Mouse (Mus musculus) urinary bladder, postnatal 4 days (tissue): ENCODE measurements around the gene Cnot2.

Experiments
- DNase-seq, 2 experiments: peaks; one replicate each; pipeline ENCODE4 v3.0.0; 2021 to 2022; ENCODE audit warnings: low spot score in 2 of 2

Gene Cnot2

DNA sequence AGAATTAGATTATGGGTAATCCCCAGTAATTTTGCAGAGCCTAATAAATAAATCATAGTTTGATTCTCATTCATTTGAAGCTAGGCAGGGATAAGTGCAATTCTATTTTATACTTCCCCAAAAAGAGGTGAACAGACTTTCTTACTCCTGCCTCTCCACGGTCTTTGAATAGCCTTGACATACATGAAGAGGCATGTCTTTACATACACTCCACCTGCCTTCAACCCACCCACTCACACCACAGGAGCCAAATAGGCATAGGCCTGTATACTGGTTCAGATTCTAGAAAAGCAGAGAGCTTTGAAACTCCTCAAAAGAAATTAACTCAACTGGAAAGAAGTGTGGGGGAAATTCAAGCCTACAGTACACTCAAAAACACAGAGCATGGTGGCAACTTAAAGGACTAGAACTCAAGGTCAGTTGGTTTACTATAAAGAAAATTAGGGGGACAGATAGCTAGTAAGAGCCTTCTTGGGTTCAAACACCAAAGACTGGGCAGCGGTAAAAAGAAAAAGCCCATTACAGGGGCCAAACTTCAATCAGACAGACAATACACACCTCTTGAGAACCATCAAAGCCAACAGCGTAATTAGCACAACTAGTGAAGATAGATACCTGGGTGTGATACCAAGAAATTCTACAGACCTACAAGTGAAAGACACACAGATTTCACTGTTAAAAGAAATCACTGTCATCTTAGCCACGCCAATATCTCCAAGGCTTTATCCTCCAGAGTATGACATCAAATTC lies 18.4 kb downstream of the Cnot2 start:
- no peak for DNase-seq

GRCm38 (mm10) chr10:116562210-116562609 lies 19.1 kb downstream of the Cnot2 start:
- no peak for DNase-seq

GRCm38 (mm10) chr10:116559171-116559570 lies 22.1 kb downstream of the Cnot2 start:
- no peak for DNase-seq

DNA sequence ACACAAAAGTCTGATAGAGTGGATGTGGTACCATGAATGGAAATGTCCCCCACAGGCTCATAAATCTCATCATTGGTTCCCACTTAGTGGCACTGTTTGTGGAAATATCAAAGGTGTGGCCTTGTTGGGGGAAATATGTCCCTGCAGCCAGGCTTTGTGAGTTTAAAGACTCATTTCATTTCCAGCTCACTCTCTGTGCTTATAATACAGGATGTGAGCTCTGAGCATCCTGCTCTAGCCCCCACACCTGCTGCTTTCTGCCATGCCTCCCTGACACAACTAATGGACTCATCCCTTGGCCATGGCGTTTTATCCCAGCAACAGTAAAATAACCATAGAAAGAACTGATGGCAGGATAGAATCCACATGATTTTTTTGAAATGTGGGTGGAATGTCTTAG lies 24.1 kb downstream of the Cnot2 start:
- no peak for DNase-seq

GRCm38 (mm10) chr10:116554434-116554833 lies 26.9 kb downstream of the Cnot2 start:
- DNase-seq = no peak

- DNase-seq = no peak
Observed at GRCm38 (mm10) chr10:116547958-116548357, 33.4 kb downstream of the Cnot2 start.

- no peak for DNase-seq
Observed at GRCm38 (mm10) chr10:116546177-116546576, 35.1 kb downstream of the Cnot2 start.

GRCm38 (mm10) chr10:116543061-116543460 lies 38.2 kb downstream of the Cnot2 start:
- DNase-seq = no peak

GRCm38 (mm10) chr10:116540750-116541149 lies 40.6 kb downstream of the Cnot2 start:
- DNase-seq = no peak

GRCm38 (mm10) chr10:116537495-116537894 lies 43.8 kb downstream of the Cnot2 start:
- DNase-seq = no peak

DNA sequence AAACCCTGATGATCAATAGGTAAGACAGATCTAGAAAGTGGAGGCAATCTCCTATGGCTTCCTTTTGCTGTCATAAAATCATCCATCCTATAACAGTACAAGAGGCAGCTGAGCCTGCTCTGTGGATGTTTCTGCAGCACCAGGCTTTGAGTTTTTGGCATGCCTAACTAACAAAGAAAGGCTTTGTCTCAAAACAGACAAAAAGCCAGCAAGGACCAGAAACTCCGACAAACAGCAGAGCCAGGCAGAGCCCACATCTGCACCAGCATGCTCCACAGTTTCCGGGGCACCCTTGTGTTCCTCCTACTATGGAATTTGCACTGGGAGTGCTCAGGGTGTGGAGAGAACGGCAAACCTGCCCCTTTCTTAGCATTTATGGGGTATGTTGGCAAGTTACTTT lies 47.0 kb downstream of the Cnot2 start:
- no peak for DNase-seq

DNA sequence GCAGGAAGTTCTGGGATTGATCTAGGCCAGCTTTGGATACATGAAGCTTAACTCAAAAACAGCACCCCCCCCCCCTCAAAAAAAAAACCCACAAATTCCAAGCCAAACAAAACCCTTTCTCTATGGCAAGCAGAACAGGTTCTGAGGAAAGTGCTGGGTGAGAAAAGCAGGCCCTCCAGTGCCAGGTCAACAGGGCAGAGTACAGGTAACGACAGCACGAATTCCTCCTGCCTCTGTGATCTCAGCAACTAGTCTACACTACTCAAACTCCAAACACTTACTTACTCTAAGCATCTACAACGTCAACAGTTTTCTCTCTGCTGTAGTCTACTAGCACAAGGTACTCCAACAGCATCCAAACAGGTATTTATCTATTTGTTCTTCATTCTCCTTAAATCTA lies 48.8 kb downstream of the Cnot2 start:
- no peak for DNase-seq

- DNase-seq = no peak
Observed at GRCm38 (mm10) chr10:116531063-116531462, 50.2 kb downstream of the Cnot2 start.

DNA sequence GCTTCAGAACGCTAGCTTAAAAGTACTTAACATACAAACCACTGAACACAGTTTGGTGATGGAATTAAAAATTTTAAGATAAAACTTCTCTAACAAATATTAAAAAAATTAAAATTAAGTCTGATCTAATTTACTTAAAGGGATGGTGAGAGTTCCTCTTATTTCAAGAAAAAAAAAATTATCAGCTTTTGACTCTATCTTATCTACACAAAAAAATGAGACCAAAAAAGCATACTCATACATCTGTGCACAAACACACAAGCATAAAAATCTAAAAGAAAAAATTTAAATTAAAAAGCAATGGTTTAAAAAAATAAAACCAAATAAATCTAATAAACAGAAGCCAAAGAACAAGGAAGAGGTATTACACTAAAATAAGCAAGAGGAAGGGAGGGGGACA lies 61.7 kb downstream of the Cnot2 start:
- DNase-seq = no peak

- DNase-seq = no peak
Observed at GRCm38 (mm10) chr10:116515590-116515989, 65.7 kb downstream of the Cnot2 start.

DNA sequence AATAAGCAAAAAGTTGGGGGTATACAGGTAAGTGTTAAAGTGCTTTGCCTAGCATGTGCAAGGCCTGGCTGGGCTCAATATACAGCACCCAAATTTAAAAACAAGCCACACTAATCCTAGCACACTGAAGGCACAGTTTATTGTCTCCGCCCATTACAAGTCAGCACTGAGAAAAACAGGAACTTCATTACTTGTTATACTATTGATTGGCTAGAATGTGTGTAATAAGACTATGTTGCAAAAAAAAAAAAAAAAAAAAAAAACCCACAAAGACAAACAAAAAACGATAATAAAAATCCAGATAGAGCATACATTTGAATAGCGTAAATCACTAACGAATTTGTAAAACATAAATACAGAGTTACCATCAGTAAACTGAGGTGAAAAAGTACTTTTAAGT lies 66.2 kb downstream of the Cnot2 start:
- no peak for DNase-seq

GRCm38 (mm10) chr10:116513254-116513635 lies 68.1 kb downstream of the Cnot2 start:
- no peak for DNase-seq

GRCm38 (mm10) chr10:116512521-116513253 lies 68.6 kb downstream of the Cnot2 start:
- DNase-seq = no peak

DNA sequence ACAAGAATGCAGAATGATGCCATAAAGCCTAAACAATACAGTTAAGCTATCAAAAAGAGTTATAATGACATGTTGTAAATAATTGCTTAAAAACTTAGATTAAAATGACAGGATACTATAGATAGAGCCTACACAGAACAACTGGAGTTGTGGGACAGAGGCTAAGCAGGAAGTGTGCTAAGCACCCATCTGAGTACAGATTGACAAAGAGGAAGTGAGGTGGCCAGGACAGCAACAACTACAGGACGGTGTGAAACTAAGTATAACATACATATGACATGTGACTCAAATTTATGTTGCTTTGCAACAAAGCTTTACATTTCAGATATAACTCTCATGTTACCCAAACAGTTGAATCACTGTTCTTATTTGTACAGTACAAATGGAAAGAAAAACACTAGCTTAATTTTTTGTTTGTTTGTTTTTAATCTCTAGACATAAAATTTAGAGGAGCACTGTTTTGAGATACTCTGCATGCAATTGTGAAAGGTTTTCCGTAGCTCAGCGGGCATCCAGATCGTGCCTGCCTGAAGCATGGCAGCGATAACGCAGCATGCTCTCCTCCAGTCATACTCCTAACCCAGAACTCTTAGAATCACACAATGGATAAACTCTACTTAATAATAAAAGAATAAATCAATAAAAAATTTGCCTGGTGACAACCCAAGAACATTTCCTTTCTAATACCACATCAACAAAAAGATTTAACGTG lies 75.9 kb downstream of the Cnot2 start:
- no peak for DNase-seq

GRCm38 (mm10) chr10:116492768-116493167 lies 88.5 kb downstream of the Cnot2 start:
- DNase-seq = no peak

DNA sequence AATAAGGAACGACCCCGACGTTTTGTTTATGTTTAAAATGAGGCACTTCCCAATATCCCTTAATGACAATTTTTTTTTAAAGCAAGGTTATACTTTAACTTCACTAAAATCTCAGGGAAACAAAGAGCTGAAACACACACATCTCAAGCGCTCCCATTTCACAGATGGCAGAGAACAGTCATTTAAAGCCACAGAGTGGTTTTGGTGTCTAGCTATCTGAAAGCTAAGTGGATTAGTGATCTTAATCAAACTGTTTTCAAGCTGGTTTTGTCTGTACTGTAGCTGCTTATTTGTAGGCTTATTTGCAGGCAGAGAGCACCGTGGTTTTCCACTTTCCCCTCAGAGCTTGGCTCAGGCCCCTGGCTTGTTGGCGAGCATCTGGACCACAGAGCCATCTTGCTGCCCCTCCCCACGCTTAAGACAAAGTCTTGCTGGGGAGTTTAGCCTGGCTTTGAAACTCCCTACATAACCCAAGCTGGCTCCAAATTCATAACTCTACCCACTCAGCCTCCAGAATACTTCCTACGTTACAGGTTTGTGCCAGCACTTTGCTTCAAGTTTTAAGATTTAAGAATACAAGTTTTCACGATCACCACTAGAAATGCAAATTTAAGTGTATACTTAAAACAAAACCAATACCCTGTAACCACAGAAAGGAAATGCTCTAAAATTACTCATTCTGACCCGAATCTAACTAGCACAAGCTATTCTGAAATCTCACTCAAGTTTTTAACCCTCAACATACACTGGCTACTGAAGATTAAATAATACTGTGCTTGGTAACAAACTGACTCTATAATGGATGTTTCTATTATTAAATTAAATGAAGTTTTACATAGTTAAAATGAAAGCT lies 94.2 kb downstream of the Cnot2 start:
- no peak for DNase-seq

DNA sequence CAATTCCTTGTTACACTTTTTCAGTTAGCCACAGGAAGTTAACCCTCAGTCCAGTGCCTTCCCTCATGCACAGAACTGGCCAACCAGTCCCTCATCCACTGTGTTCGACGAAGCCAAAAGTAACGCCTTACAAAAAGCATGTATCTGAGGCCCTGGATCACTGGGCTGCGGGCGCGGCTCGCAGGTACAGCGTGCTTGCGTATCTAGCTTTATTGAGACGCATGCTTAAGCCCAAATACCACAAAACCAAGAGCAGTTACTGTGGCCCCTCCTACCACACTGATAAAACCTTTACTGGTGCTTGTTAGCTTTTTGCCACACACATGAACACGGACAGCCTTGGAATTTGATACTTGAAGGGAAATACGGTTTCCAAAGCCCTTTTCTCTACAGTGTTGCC lies 99.4 kb downstream of the Cnot2 start:
- DNase-seq = no peak
